Mouse (Mus musculus): ENCODE measurements around the gene Hltf. TPM values are rescaled to one million over a fixed set of nuclear protein-coding genes. Genes with fewer than 3 reads are reported as not detected.
"Not testable (repeated sequence)": the region's sequence is repeated elsewhere in the genome, so short reads cannot be mapped to it uniquely, and the experiment has no call there.

The Hltf gene
- polyA plus RNA-seq, 1 experiment, result 2.0 TPM

GRCm38 (mm10) chr3:20103830-20104229 lies 46.2 kb downstream of the Hltf start:
- H3K27me3 ChIP-seq (replicated peaks), result no peaks in the 10 kb centered on the region
- H3K4me1 ChIP-seq, result peaks cover 10% of the 10 kb centered on the region
- H3K9me3 ChIP-seq, result no peaks in the 10 kb centered on the region
- no peak overlapping the region for H3K4me3 ChIP-seq (replicated peaks)
- TF ChIP-seq FLI1 (IDR thresholded peaks at IDR 0.05; ENCODE audit: low read length) (no peak), GATA1 (IDR thresholded peaks at IDR 0.05; ENCODE audit: borderline replicate concordance, low read length) (no peak)
- peaks cover 50% of the 10 kb centered on the region for H3K36me3 ChIP-seq (replicated peaks; ENCODE audit: low read length)

GRCm38 (mm10) chr3:20104318-20104717 lies 46.7 kb downstream of the Hltf start:
- TF ChIP-seq GATA1 (IDR thresholded peaks at IDR 0.05; ENCODE audit: borderline replicate concordance, low read length) (no peak), FLI1 (IDR thresholded peaks at IDR 0.05; ENCODE audit: low read length) (no peak)
- H3K36me3 ChIP-seq (replicated peaks; ENCODE audit: low read length), result peaks cover 55% of the 10 kb centered on the region
- H3K4me1 ChIP-seq, result peaks cover 10% of the 10 kb centered on the region
- H3K9me3 ChIP-seq, result no peaks in the 10 kb centered on the region
- no peaks in the 10 kb centered on the region for H3K27me3 ChIP-seq (replicated peaks)
- no peak overlapping the region for H3K4me3 ChIP-seq (replicated peaks)

DNA sequence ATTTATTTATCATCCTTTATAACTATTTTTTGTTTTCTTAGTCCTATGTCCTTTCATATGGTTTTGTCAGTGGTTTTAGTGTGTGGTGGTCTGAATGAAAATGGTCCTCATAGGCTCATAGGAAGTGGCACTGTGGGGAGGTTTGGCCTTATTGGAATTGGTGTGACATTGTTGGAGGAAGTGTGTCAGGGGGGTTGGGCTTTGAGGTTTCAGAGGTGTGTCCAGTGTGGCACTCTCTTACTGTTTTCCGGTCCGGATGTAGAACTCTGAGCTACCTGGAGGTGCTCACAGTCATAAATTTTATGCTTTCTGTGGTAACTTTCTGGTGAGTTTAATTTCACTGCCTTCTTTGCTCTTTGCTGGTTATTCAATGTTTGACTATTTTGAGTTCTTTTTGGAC lies 47.2 kb downstream of the Hltf start:
- Histone ChIP-seq H3K27me3 (replicated peaks) (no peaks in the 10 kb centered on the region), H3K36me3 (replicated peaks; ENCODE audit: low read length) (peaks cover 60% of the 10 kb centered on the region), H3K9me3 (no peaks in the 10 kb centered on the region), H3K4me3 (replicated peaks) (no peak overlapping the region), H3K4me1 (peaks cover 10% of the 10 kb centered on the region)
- TF ChIP-seq GATA1 (IDR thresholded peaks at IDR 0.05; ENCODE audit: borderline replicate concordance, low read length) (no peak), FLI1 (IDR thresholded peaks at IDR 0.05; ENCODE audit: low read length) (no peak)

DNA sequence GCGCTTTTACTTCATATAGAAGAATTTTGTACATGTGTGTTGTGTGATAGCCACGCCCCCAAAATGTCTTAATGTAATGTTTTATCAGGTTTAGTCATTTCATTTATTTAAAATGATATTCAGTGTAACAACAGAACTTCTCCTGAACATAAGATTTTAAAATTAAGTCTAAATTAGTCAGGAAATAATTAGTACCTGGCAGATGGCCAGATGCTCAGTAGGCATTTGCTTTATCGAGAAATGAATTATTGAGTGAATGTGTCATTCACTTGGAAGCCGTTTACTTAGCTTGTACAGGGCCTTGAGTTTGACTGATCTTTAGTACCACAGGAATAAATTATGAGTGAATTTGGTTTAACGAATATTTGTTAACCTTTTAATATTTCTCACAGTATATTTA lies 51.3 kb downstream of the Hltf start:
- H3K4me1 ChIP-seq, result peaks cover 10% of the 10 kb centered on the region
- H3K9me3 ChIP-seq, result no peaks in the 10 kb centered on the region
- no peaks in the 10 kb centered on the region for H3K27me3 ChIP-seq (replicated peaks)
- TF ChIP-seq GATA1 (IDR thresholded peaks at IDR 0.05; ENCODE audit: borderline replicate concordance, low read length), result no peak
- no peak for TF ChIP-seq FLI1 (IDR thresholded peaks at IDR 0.05; ENCODE audit: low read length)
- no peak overlapping the region for H3K4me3 ChIP-seq (replicated peaks)
- H3K36me3 ChIP-seq (replicated peaks; ENCODE audit: low read length), result peaks cover 80% of the 10 kb centered on the region

DNA sequence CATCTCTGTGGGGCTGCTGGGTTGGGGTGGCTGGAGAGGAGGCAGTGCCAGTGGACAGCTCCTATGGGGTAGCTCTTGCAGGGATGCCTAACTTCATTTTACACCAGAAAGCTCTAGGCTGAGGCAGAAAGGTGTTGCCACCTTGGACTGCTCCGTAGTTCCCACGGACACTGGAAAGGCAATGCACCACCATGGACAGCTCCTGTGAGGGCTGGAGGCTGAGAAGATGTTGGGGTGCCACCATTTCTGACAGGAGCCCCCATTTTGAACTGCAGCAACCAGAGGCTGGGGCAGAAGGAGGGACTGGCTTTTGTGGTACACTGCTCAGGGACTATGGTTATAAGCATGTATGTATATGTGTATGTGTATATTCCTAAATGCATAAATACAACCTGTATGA lies 54.3 kb downstream of the Hltf start:
- Histone ChIP-seq H3K9me3 (no peaks in the 10 kb centered on the region), H3K4me1 (no peaks in the 10 kb centered on the region), H3K4me3 (replicated peaks) (no peak overlapping the region), H3K27me3 (replicated peaks) (no peaks in the 10 kb centered on the region), H3K36me3 (replicated peaks; ENCODE audit: low read length) (peaks cover 85% of the 10 kb centered on the region)
- TF ChIP-seq FLI1 (IDR thresholded peaks at IDR 0.05; ENCODE audit: low read length) (no peak), GATA1 (IDR thresholded peaks at IDR 0.05; ENCODE audit: borderline replicate concordance, low read length) (no peak)

DNA sequence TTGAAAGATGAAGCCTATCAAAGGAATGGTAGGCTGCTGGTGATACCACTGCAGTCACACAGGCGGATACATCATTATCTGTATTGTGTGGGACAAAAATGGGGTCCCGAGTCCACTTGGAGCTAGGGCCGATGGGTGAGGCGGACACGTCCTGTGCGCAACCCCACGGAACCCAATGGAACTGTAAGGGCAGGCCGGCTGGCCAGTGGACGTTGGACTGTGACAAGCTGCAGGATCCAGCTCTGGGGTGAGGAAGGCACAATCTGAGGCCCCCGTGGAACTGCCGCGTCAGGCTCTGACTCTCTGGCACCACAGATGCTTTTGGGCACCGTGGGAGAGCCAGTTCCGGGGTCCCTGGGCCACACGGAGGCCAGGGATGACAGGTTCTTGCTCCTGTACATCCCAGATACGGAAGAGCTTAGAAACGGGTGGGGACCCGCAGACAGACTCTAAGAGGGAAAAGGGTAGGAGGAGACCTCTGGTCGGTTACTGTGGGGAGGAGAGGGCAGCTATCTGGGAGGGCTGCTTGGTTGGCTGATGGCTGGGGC lies 61.5 kb downstream of the Hltf start:
- Histone ChIP-seq H3K9me3 (no peaks in the 10 kb centered on the region), H3K27me3 (replicated peaks) (no peaks in the 10 kb centered on the region), H3K36me3 (replicated peaks; ENCODE audit: low read length) (peaks cover 78% of the 10 kb centered on the region), H3K4me1 (no peaks in the 10 kb centered on the region; the same call in 1 of the 2 replicates), H3K4me3 (replicated peaks) (no peak overlapping the region)
- no peak for TF ChIP-seq FLI1 (IDR thresholded peaks at IDR 0.05; ENCODE audit: low read length)
- no peak for TF ChIP-seq GATA1 (IDR thresholded peaks at IDR 0.05; ENCODE audit: borderline replicate concordance, low read length)

DNA sequence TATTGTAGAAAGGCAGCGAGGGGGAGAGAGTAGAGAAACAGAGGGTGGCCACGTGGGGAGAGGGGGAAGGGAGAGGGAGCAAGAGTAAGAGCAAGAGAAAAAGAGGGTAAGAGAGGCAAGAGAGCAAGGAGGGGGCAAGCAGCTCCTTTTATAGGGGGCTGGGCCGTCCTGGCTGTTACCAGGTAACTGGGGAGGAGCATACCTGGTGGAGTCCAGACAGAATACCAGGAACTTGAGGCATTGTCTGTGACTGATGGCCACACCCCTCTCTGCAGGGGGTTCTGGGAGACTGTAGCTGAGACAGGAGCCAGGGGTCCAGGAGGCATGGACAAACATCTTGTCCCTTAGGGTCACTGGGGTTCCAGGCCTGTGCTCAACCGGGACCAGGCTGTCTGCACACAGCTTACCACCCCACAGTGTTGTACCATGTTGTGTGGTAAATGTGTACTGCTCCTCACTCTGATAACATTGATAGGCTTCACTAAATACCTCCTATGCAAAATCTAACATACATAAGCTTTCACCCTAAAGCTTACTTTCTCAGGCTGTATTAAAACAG lies 62.2 kb downstream of the Hltf start:
- H3K9me3 ChIP-seq, result no peaks in the 10 kb centered on the region
- TF ChIP-seq FLI1 (IDR thresholded peaks at IDR 0.05; ENCODE audit: low read length), result no peak
- no peak for TF ChIP-seq GATA1 (IDR thresholded peaks at IDR 0.05; ENCODE audit: borderline replicate concordance, low read length)
- no peak overlapping the region for H3K4me3 ChIP-seq (replicated peaks)
- no peaks in the 10 kb centered on the region for H3K27me3 ChIP-seq (replicated peaks)
- peaks cover 83% of the 10 kb centered on the region for H3K36me3 ChIP-seq (replicated peaks; ENCODE audit: low read length)
- no peaks in the 10 kb centered on the region; the same call in 1 of the 2 replicates for H3K4me1 ChIP-seq

- peaks cover 90% of the 10 kb centered on the region for H3K36me3 ChIP-seq (replicated peaks; ENCODE audit: low read length)
- not testable (repeated sequence) for H3K4me3 ChIP-seq (replicated peaks); H3K4me1 ChIP-seq; H3K27me3 ChIP-seq (replicated peaks); H3K9me3 ChIP-seq
These were observed 64.0 kb downstream of the Hltf start for GRCm38 (mm10) chr3:20121582-20121981.

- TF ChIP-seq FLI1 (IDR thresholded peaks at IDR 0.05; ENCODE audit: low read length), result no peak
- TF ChIP-seq GATA1 (IDR thresholded peaks at IDR 0.05; ENCODE audit: borderline replicate concordance, low read length), result no peak
- Histone ChIP-seq H3K27me3 (replicated peaks) (no peaks in the 10 kb centered on the region), H3K4me1 (peaks cover 18% of the 10 kb centered on the region), H3K9me3 (no peaks in the 10 kb centered on the region), H3K4me3 (replicated peaks) (no peak overlapping the region), H3K36me3 (replicated peaks; ENCODE audit: low read length) (peaks cover 97% of the 10 kb centered on the region)
These were observed 68.0 kb downstream of the Hltf start for GRCm38 (mm10) chr3:20125604-20126003.

GRCm38 (mm10) chr3:20127047-20127595 lies 69.5 kb downstream of the Hltf start:
- Histone ChIP-seq H3K4me3 (replicated peaks) (no peak overlapping the region), H3K36me3 (replicated peaks; ENCODE audit: low read length) (peaks cover 95% of the 10 kb centered on the region), H3K9me3 (no peaks in the 10 kb centered on the region), H3K27me3 (replicated peaks) (no peaks in the 10 kb centered on the region), H3K4me1 (peaks cover 29% of the 10 kb centered on the region)
- TF ChIP-seq GATA1 (IDR thresholded peaks at IDR 0.05; ENCODE audit: borderline replicate concordance, low read length) (no peak), FLI1 (IDR thresholded peaks at IDR 0.05; ENCODE audit: low read length) (no peak)

Data from megakaryocyte, embryonic 14.5 days (primary cell).